ENCODE assay signal across 15 mouse cellular contexts in the genomic region with DNA sequence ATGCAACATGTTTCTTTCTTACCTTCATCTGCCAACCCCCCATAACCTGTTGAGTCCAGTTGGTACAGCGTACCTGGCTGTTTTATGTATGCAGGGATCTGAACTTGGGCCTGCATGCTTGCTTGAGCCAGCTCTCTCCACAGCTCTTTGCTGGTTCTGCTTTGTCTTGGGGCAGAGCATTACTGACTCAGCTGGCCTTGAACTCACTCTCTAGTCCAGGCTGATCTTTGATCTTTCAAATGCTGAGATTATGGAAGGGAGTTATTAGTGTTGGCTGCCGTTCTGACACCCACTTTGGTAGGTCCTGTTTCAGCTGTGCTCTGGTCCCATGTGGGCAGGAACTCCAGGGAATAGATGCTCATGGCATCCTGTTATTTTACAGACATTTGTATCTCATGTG.
"Had no signal": no experiment of that assay in that cellular context is flagged by ENCODE, and none has a peak within 500 bp of the region (broad histone marks: within the 10 kb centered on the region; RNA-seq: fewer than 3 reads in every experiment).

No protein-coding gene starts in this region.

- H3K27ac ChIP-seq: neural tube, embryonic 15.5 days; stomach, embryonic 15.5 days; stomach, postnatal 0 days had no signal

- H3K4me3 ChIP-seq: neural tube, embryonic 15.5 days; stomach, embryonic 15.5 days had no signal

- DNase-seq: retina, postnatal 1 day; right cerebral cortex, adult 18-20 months; right cerebral cortex, postnatal 14 days; right cerebral cortex, postnatal 25 days; right cerebral cortex, postnatal 4 days; spleen, adult 18-20 months; thymus, adult 18-20 months; thymus, adult 2 months; thymus, postnatal 14 days; thymus, postnatal 25 days; thymus, postnatal 36 days; thymus, postnatal 4 days had no signal
